Mouse (Mus musculus) heart, adult 2 months (tissue): ENCODE measurements around the gene Gm973.

ENCODE experiments used
- CTCF ChIP-seq: fragments of 200-600 bp; IDR thresholded peaks from 2 replicates; pipeline ENCODE4 v1.8.1; 2022; ENCODE audit warnings: antibody characterized with exemption, mild to moderate bottlenecking, moderate library complexity
- EP300 ChIP-seq: fragments of 200-500 bp; IDR thresholded peaks from 2 replicates; pipeline ENCODE4 v1.6.1; 2011; ENCODE audit warnings: low read depth, low read length, control low read depth; ENCODE audit not compliant: insufficient read depth
- POLR2A ChIP-seq: fragments of 200-500 bp; IDR thresholded peaks from 2 replicates; pipeline ENCODE4 v1.6.1; 2011; ENCODE audit warnings: mild to moderate bottlenecking, low read depth, low read length, control low read depth; ENCODE audit not compliant: insufficient read depth

DNA sequence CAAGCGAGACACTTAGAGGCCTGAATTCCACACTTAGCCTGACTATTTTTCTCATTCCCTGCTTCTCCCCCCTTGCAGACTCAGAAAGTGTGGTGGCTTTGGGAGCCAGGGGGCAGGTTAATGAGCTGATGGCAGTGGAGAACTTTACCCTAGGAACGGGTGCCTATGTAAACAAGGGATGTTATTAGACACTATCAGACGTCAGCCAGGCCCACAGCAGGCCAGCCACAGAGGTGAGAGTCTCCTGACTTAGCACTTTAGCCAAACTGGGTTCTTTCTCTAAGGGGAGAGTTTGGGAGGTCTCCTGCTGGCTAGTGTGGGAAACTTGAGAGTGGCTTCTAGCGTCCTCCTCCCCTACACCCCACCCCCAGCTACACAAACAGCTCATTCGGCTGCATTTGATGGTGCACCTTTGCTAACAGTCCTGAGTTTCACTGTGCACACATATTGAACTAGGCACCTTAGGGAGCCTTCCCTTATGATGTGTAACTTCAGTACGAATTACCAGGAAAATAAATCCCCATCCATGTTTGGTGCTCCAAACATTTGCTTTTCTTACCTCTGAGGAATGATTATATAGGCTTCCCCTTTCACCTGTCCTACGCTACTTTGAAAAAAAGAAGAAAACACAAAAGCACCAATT is 12.3 kb upstream of the Gm973 start:
- TF ChIP-seq CTCF, result no peak
- no peak for TF ChIP-seq EP300
- TF ChIP-seq POLR2A, result no peak
